Mouse (Mus musculus): ENCODE measurements around the gene Mmel1. TPM values are rescaled to one million over a fixed set of nuclear protein-coding genes. Genes with fewer than 3 reads are reported as not detected.
A peak's percentile ranks its signal among the peaks of the same experiment; 100 is the strongest.

The Mmel1 gene
- polyA plus RNA-seq, 1 experiment from 2014 or later, result 0.80 TPM

GRCm38 (mm10) chr4:154870721-154871120 lies 1.3 kb downstream of the Mmel1 start:
- H3K9ac ChIP-seq (replicated peaks), result no peak overlapping the region
- DNase-seq (no peak), ATAC-seq (no peak)

GRCm38 (mm10) chr4:154871757-154872251 lies 2.4 kb downstream of the Mmel1 start:
- Histone ChIP-seq H3K27me3 (ENCODE audit: insufficient read depth, low read length) (peaks cover 13% of the 10 kb centered on the region; the same call in 1 of the 2 replicates), H3K4me1 (ENCODE audit: insufficient read depth) (no peaks in the 10 kb centered on the region), H3K4me3 (ENCODE audit: low read depth, low read length) (no peak overlapping the region), H3K4me2 (ENCODE audit: low read depth, low read length) (no peak overlapping the region), H3K9me3 (ENCODE audit: low read length) (no peaks in the 10 kb centered on the region), H3K27ac (ENCODE audit: low read depth) (no peak overlapping the region), H3K36me3 (replicated peaks; ENCODE audit: insufficient read depth, low read length) (no peaks in the 10 kb centered on the region), H3K9ac (replicated peaks) (no peak overlapping the region)
- WGBS (ENCODE audit: insufficient replicate concordance), result 14% methylated on average over 13 of the region's 13 CpGs
- TF ChIP-seq EP300 (IDR thresholded peaks at IDR 0.05; ENCODE audit: low read depth) (no peak), CTCF (IDR thresholded peaks at IDR 0.05; ENCODE audit: low read depth) (0 out of 2 replicates have a peak, but pooled peaks have one; percentile 1)
- ATAC-seq (no peak), DNase-seq (no peak)

More at GRCm38 (mm10) chr4:154870721-154871120, 1.3 kb downstream of the Mmel1 start:
- WGBS (ENCODE audit: insufficient replicate concordance), result 78% methylated on average over 4 of the region's 4 CpGs
- H3K27ac ChIP-seq (ENCODE audit: low read depth), result no peak overlapping the region
- H3K4me3 ChIP-seq (ENCODE audit: low read depth, low read length), result no peak overlapping the region
- no peaks in the 10 kb centered on the region for H3K9me3 ChIP-seq (ENCODE audit: low read length)
- H3K4me2 ChIP-seq (ENCODE audit: low read depth, low read length), result no peak overlapping the region
- no peaks in the 10 kb centered on the region for H3K4me1 ChIP-seq (ENCODE audit: insufficient read depth)
- H3K27me3 ChIP-seq (ENCODE audit: insufficient read depth, low read length), result peaks cover 13% of the 10 kb centered on the region; the same call in 1 of the 2 replicates
- no peaks in the 10 kb centered on the region for H3K36me3 ChIP-seq (replicated peaks; ENCODE audit: insufficient read depth, low read length)
- TF ChIP-seq EP300 (IDR thresholded peaks at IDR 0.05; ENCODE audit: low read depth), result no peak
- no peak for TF ChIP-seq CTCF (IDR thresholded peaks at IDR 0.05; ENCODE audit: low read depth)

DNA sequence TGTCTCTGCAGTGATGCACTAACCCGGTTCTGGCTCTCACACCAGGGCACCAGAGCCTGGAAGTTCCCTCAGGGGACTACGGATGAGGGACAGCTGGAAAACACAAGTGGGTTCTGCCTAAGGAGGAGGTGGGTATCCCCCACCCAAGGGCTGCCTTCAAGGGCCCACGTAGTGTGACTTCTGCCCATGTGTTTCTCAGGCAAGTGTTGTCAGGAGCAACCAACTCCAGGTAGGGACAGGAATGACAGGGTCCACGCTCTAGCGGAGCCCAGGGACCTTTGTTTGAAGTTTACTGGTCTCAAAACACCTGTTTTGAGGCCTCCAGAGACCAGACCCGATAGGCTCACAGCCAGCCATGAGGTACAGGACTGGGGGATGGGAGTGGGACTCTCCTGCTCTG lies 3.8 kb downstream of the Mmel1 start:
- no peak overlapping the region for H3K27ac ChIP-seq (ENCODE audit: low read depth)
- no peak for ATAC-seq
- WGBS (ENCODE audit: insufficient replicate concordance), result 76% methylated on average over 6 of the region's 6 CpGs
- no peaks in the 10 kb centered on the region for H3K36me3 ChIP-seq (replicated peaks; ENCODE audit: insufficient read depth, low read length)
- peaks cover 13% of the 10 kb centered on the region; the same call in 1 of the 2 replicates for H3K27me3 ChIP-seq (ENCODE audit: insufficient read depth, low read length)
- H3K4me2 ChIP-seq (ENCODE audit: low read depth, low read length), result no peak overlapping the region
- H3K9me3 ChIP-seq (ENCODE audit: low read length), result no peaks in the 10 kb centered on the region
- no peak overlapping the region for H3K9ac ChIP-seq (replicated peaks)
- no peak overlapping the region for H3K4me3 ChIP-seq (ENCODE audit: low read depth, low read length)
- peaks cover 1% of the 10 kb centered on the region for H3K4me1 ChIP-seq (ENCODE audit: insufficient read depth)
- no peak for DNase-seq
- TF ChIP-seq CTCF (IDR thresholded peaks at IDR 0.05; ENCODE audit: low read depth) (no peak), EP300 (IDR thresholded peaks at IDR 0.05; ENCODE audit: low read depth) (no peak)

DNA sequence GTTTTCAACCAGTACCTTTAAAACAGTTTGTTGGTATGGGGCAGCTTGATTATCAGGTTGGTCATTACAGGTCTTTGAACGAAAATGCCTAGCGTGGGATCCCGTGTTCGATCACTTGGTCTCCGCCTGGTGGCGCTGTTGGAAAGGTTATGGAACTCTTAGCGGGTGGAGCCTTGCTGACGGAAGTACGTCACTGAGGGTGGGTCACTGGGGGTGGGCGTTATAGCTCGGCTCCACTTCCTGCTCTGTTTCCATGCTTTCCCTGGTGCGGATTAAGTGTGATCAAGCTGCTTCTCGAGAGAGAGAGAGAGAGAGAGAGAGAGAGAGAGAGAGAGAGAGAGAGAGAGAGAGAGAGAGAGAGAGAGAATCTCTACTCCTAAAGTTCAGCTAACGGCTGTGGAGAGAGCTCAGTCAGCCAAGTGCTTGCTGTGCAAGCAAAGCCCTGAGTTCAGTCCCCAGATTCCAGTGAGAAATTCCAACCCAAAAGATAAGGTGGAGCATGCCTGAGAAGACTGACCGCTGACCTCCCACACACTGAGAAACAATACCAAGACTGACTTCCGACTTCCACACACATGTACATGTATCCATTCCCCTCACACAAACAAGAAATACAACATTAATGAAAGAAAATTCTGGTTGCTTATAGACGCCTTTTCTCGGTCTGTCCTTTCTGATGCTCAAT lies 8.6 kb downstream of the Mmel1 start:
- Histone ChIP-seq H3K4me2 (ENCODE audit: low read depth, low read length) (peak overlapping the region; percentile 77), H3K36me3 (replicated peaks; ENCODE audit: insufficient read depth, low read length) (no peaks in the 10 kb centered on the region), H3K27me3 (ENCODE audit: insufficient read depth, low read length) (0 out of 2 replicates have a peak, but pooled peaks cover 4% of the 10 kb centered on the region), H3K4me3 (ENCODE audit: low read depth, low read length) (peak overlapping the region; percentile 44), H3K27ac (ENCODE audit: low read depth) (peak overlapping the region; percentile 85), H3K9me3 (ENCODE audit: low read length) (no peaks in the 10 kb centered on the region), H3K9ac (replicated peaks) (peak overlapping the region; percentile 57), H3K4me1 (ENCODE audit: insufficient read depth) (peaks cover 20% of the 10 kb centered on the region)
- ATAC-seq, result peak; percentile 79
- DNase-seq, result peak; percentile 97
- WGBS (ENCODE audit: insufficient replicate concordance), result 8% methylated on average over 18 of the region's 18 CpGs
- peak; percentile 55 for TF ChIP-seq EP300 (IDR thresholded peaks at IDR 0.05; ENCODE audit: low read depth)
- peak; percentile 97 for TF ChIP-seq CTCF (IDR thresholded peaks at IDR 0.05; ENCODE audit: low read depth)

DNA sequence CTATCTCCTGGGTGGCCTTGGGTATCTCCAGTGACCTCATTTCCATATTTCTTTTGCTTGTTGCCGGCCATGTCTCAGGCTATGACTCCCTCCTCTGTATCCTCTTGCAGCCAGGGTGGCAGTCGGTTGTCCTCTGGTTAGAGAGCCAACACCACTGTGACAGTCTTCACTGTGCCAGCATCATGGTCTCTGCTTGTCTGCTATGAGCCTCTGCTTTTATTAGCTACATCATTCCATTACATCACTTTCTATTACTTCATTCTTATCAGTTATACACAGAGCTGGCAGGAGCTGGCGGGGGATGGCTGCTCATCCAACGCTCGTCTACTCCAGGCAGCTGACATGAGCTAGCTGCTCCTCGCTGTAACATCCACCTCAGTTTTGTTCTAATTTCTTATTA lies 11.3 kb downstream of the Mmel1 start:
- ATAC-seq (peak; percentile 89), DNase-seq (peak; percentile 57)
- H3K4me2 ChIP-seq (ENCODE audit: low read depth, low read length), result peak overlapping the region; percentile 56
- peaks cover 20% of the 10 kb centered on the region for H3K4me1 ChIP-seq (ENCODE audit: insufficient read depth)
- H3K4me3 ChIP-seq (ENCODE audit: low read depth, low read length), result no peak overlapping the region
- H3K27me3 ChIP-seq (ENCODE audit: insufficient read depth, low read length), result no peaks in the 10 kb centered on the region
- 43% methylated on average over 6 of the region's 6 CpGs for WGBS (ENCODE audit: insufficient replicate concordance)
- TF ChIP-seq CTCF (IDR thresholded peaks at IDR 0.05; ENCODE audit: low read depth) (no peak), EP300 (IDR thresholded peaks at IDR 0.05; ENCODE audit: low read depth) (peak; percentile 90)
- peak overlapping the region; percentile 47; the same call in 1 of the 2 replicates for H3K9ac ChIP-seq (replicated peaks)
- H3K27ac ChIP-seq (ENCODE audit: low read depth), result peak overlapping the region; percentile 90
- no peaks in the 10 kb centered on the region for H3K9me3 ChIP-seq (ENCODE audit: low read length)
- no peaks in the 10 kb centered on the region for H3K36me3 ChIP-seq (replicated peaks; ENCODE audit: insufficient read depth, low read length)

GRCm38 (mm10) chr4:154882014-154882659 lies 12.8 kb downstream of the Mmel1 start:
- 29% methylated on average over 12 of the region's 14 CpGs for WGBS (ENCODE audit: insufficient replicate concordance)
- no peak overlapping the region; the same call in 1 of the 2 replicates for H3K9ac ChIP-seq (replicated peaks)
- peak overlapping the region; percentile 90; the same call in 1 of the 2 replicates for H3K27ac ChIP-seq (ENCODE audit: low read depth)
- no peak for TF ChIP-seq CTCF (IDR thresholded peaks at IDR 0.05; ENCODE audit: low read depth)
- no peak for TF ChIP-seq EP300 (IDR thresholded peaks at IDR 0.05; ENCODE audit: low read depth)
- H3K4me3 ChIP-seq (ENCODE audit: low read depth, low read length), result peak overlapping the region; percentile 11; the same call in 1 of the 2 replicates
- no peaks in the 10 kb centered on the region for H3K27me3 ChIP-seq (ENCODE audit: insufficient read depth, low read length)
- peak; percentile 37 for ATAC-seq
- H3K4me2 ChIP-seq (ENCODE audit: low read depth, low read length), result peak overlapping the region; percentile 52
- no peaks in the 10 kb centered on the region for H3K36me3 ChIP-seq (replicated peaks; ENCODE audit: insufficient read depth, low read length)
- DNase-seq, result peak; percentile 82
- peaks cover 20% of the 10 kb centered on the region for H3K4me1 ChIP-seq (ENCODE audit: insufficient read depth)
- H3K9me3 ChIP-seq (ENCODE audit: low read length), result no peaks in the 10 kb centered on the region
